Mouse (Mus musculus): ENCODE results near the gene Reps2.

Gene Reps2

GRCm38 (mm10) chrX:162487734-162488133, 155.7 kb downstream of the Reps2 start:
- DNase-seq = no peak

GRCm38 (mm10) chrX:162470213-162470612, 173.2 kb downstream of the Reps2 start:
- no peak for DNase-seq

GRCm38 (mm10) chrX:162462156-162462555, 181.3 kb downstream of the Reps2 start:
- DNase-seq = no peak

- no peak for DNase-seq
Observed at GRCm38 (mm10) chrX:162456445-162456844, 187.0 kb downstream of the Reps2 start.

GRCm38 (mm10) chrX:162455364-162455763, 188.1 kb downstream of the Reps2 start:
- no peak for DNase-seq

- DNase-seq = no peak
Observed at GRCm38 (mm10) chrX:162453821-162454402, 189.5 kb downstream of the Reps2 start.

- DNase-seq = no peak
Observed at GRCm38 (mm10) chrX:162452642-162453041, 190.8 kb downstream of the Reps2 start.

GRCm38 (mm10) chrX:162447974-162448373, 195.5 kb downstream of the Reps2 start:
- DNase-seq = no peak

GRCm38 (mm10) chrX:162446678-162447318, 196.7 kb downstream of the Reps2 start:
- no peak for DNase-seq

- DNase-seq = no peak
Observed at GRCm38 (mm10) chrX:162443387-162443786, 200.1 kb downstream of the Reps2 start.

- DNase-seq = no peak
Observed at GRCm38 (mm10) chrX:162442970-162443369, 200.5 kb downstream of the Reps2 start.

GRCm38 (mm10) chrX:162432776-162433543, 210.5 kb downstream of the Reps2 start:
- DNase-seq = no peak

- no peak for DNase-seq
Observed at GRCm38 (mm10) chrX:162427698-162428097, 215.8 kb downstream of the Reps2 start.

GRCm38 (mm10) chrX:162419431-162419830, 224.0 kb downstream of the Reps2 start:
- DNase-seq = no peak

- DNase-seq = no peak
Observed at GRCm38 (mm10) chrX:162413124-162413523, 230.3 kb downstream of the Reps2 start.

GRCm38 (mm10) chrX:162407291-162407690, 236.2 kb downstream of the Reps2 start:
- no peak for DNase-seq

- no peak for DNase-seq
Observed at GRCm38 (mm10) chrX:162402487-162402886, 241.0 kb downstream of the Reps2 start.

GRCm38 (mm10) chrX:162380730-162381129, 262.7 kb downstream of the Reps2 start:
- no peak for DNase-seq

GRCm38 (mm10) chrX:162363206-162363605, 280.2 kb downstream of the Reps2 start:
- no peak for DNase-seq

All from thymus, postnatal 4 days (tissue).